Mouse (Mus musculus) cerebellum, adult 9-10 months (tissue): Measurements from ENCODE around the gene Trim12a.
"Not testable (repeated sequence)": the region's sequence is repeated elsewhere in the genome, so short reads cannot be mapped to it uniquely, and the experiment has no call there.

Experiments used
- DNase-seq: peaks from one replicate; pipeline ENCODE4 v3.0.0; 2022

The Trim12a gene

DNA sequence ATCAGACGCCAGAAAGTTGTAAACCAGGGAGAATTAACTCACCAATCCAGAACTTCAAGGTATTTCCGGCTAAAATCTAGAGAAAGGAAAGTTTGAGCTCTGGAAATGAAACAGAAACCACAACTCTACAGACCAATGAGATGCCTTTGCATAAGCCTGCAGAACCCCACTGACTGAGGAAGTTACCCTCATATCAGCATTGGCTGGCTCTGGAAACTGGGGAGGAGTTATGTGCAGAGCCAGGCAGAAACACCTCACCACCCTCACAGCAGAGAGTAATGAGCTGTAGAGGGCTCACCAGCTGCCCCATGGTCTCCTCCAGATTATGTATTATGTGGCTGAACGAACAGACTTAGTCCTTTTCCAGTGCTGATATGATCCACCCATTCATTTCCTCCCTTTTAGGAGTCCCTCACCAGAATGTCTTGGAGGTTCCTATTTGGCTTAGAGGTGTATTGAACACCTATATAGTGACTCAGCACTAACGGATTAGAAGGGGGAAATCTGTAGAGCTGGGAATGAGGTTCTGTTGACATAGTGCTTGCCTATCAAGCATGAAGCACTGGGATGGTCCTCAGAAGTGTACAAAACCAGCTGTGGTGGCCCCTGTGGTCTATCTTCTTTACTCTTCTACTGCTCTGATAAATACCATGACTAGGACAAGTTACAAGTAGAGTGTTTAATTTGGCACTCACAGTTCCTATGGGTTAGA is at the start of gene Trim12a:
TSS of gene Trim12a (minus strand) at position 98 of the 712 bp plus-strand sequence.
- not testable (repeated sequence) for DNase-seq

DNA sequence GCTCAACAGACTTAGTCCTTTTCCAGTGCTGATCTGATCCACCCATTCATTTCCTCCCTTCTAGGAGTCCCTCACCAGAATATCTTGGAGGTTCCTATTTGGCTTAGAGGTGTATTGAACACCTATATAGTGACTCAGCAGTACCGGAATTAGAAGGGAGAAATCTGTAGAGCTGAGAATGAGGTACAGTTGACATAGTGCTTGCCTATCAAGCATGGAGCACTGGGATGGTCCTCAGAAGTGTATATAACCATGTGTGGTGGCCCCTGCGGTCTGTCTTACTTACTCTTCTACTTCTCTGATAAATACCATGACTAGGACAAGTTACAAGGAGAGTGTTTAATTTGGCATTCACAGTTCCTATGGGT is 38.3 kb upstream of the Trim12a start:
- DNase-seq = no peak

DNA sequence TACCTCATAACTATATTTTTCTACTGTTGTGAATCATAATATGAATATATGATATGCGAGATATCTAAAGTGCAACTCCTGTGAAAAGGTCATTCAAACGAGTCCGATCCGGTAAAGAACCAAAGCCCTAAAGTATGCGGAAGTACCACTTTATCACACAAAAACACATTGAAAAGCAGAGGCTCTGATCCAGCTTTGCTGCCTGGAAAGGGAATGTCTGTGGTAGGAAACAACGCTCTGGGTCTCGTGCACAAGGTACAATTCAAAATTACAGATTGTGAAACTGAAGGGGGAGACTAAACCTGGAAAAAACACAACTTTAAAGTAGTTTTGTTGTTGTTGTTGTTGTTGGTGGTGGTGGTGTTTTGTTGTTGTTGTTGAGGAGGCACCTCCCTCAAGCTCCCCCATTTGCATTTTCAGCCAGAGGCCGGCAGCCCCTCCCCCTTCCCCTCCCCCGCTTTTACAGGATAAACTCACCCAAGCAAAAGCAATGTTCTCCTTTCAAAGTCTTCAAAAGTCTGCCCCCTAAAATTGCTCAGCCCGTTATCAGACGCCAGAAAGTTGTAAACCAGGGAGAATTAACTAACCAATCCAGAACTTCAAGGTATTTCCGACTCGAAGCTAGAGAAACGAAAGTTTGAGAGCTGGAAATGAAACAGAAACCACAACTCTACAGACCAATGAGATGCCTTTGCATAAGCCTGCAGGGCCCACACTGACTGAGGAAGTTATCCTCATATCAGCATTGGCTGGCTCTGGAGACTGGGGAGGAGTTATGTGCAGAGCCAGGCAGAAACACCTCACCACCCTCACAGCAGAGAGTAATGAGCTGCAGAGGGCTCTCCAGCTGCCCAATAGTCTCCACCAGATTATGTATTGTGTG is 37.7 kb upstream of the Trim12a start, which contains the start of gene Trim12c:
TSS of gene Trim12c (minus strand) at position 646 of the 883 bp plus-strand sequence.
- no peak for DNase-seq

DNA sequence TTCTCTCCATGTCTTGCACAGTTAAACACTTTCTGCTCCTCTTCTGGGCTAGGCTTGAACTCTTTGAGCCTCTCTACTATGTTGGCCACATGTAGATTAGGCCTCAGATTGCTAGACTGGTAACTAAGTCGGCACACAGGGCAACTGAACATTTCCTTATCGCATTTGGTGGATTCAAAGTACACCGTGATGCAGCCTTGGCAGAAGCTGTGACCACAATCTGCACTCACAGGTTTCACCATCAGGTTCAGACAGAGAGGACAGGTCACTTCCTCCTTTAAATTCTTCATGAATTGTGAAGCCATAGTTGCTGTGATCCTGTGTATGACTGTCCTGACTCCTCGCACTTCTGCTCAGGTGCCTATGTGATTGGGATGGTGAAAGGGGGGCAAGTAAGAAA is 32.8 kb upstream of the Trim12a start:
- not testable (repeated sequence) for DNase-seq

DNA sequence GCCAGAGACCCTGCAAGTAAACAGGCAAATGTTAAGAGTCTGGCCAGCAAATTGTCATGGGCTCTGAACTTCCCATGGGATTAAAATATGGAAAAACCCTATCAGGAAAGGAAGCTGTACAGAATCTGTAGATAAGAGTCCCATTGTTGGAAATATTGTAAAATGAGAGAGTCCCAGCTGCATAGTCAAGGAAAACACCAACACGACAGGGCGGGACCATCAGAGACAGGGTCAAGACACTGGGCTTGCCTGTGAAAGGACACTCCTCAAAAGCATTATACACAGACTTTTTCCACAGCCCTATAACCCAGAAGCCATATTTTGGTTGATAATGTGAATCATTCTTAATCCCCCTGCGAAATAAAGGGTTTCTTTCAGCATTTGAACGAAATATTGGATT is 25.5 kb upstream of the Trim12a start:
- DNase-seq = not testable (repeated sequence)

DNA sequence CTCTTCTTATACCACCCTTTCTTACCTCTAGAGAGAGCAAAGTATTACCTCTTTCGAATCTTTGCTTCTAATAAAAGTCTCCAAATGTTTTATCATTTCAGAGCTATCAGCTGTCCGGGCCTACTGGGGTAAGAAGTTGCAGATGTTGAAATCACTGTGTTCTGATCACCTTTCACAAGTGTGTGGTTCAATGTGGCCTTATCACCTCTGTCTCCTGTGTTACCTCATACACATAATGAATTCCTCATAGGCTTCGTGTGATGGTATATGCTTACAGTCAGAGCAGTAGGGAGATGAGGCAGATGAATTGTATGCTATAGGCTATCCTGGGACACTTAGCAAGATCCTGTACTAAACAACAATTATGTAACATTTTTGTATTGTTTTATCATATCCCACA is 20.3 kb upstream of the Trim12a start:
- DNase-seq = not testable (repeated sequence)

DNA sequence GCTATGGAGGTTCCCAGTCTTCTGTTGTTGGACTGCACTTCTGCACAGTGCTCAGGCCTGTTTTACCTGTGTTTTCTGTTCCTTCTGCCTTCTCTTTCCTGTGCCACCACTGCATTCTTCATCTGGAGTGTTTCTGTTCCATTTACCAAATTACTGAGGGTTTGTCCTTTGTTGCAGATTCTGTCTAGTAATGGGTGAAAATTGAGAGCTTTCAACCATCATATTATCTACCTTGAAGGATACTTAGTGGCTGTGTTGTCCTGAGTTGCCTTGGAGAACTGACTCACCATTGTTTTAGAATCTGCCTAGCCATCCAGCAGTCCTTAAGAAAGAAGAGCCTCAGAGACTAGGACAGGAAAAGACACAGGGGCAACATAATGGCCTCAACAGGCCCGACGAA is 13.9 kb upstream of the Trim12a start, which contains the start of gene Trim34b:
TSS of gene Trim34b (plus strand) at position 301 of the 400 bp plus-strand sequence.
- not testable (repeated sequence) for DNase-seq

DNA sequence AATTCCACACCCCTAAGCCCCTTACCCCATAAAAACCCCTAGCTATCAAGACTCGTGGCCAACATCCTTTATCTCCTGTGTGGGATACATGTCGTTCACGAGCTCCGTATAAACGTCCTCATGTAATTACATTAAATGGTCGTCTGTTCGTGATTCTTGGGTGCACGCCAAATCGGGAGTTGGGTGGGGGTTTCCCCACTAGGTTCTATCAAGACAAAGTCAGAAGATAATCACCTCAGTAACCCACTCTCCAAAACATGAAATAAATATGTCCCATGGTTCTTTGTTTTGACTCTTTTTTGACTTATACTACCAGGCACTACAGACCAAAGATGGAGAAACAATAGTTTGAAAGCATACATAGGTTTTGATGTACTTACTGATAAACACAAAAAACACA is 6.8 kb upstream of the Trim12a start:
- no peak for DNase-seq

DNA sequence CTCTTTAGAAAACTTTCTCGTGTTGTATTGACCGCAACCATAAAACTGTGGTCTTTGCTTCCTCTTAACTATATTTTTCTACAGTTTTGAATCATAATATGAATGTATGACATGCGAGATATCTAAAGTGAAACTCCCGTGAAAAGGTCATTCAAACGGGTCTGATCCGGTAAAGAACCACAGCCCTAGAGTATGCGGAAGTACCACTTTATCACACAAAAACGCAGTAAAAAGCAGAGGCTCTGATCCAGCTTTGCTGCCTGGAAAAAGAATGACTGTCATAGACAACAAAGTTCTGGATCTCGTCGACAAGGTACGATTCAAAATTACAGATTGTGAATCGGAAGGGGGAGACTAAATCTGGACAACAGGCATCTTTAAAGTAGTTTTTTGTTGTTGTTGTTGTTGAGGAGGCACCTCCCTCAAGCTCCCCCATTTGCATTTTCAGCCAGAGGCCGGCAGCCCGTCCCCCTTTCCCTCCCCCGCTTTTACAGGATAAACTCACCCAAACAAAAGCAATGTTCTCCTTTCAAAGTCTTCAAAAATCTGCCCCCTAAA is 391 bp downstream of the Trim12a start:
- DNase-seq = no peak

DNA sequence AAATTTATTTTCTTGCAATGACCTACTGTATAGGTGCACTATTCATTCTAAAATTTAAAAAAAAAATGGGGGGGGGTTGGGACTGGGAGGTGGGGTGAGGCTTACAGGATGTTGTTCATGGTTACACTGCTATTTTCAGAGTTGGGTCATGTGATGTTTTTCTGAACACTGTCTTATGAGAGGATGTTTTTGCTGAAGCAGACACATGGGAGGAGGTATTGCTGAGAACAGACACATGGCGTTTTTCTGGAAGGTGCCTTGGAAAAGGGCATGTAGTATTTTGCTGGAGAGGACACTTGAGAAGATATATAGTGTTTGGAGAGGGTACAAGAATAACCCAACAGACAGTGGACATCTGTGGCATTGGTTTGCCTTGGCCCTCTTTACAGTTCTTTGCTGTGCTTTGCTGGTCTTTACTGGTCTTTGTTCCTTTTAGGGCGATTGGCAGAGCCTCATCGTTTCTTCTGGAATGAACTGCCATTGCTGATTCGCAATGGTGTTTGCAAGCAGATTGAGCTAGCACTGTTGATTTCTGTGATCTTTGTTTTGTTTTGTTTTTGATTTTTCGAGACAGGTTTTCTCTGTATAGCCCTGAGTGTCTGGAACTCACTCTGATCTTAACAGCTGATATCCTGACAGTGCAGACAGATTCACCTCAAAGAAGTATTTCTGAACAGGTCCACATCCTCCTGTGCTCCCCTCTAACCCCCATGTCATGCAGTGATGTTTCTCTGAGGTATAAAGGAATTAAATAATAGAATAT is 23.4 kb downstream of the Trim12a start:
- DNase-seq = no peak

DNA sequence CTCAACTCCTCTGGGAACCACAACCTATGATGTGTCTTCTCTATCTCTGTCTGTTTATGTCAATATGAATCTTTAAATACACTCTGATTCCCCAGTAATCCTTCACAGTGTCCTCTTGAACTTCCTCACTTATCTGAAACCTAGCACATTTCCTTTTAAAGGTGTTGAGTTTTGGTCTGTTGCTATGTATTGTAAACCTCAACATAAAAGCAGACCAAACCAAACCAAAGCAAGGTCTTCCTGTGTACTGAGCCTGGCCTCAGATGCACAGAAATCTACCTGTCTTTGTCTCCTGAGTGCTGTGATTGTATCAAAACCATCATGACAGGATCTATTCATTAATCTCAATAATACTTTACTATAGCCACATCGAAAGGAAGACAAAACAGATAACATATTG is 24.6 kb downstream of the Trim12a start:
- DNase-seq = no peak

DNA sequence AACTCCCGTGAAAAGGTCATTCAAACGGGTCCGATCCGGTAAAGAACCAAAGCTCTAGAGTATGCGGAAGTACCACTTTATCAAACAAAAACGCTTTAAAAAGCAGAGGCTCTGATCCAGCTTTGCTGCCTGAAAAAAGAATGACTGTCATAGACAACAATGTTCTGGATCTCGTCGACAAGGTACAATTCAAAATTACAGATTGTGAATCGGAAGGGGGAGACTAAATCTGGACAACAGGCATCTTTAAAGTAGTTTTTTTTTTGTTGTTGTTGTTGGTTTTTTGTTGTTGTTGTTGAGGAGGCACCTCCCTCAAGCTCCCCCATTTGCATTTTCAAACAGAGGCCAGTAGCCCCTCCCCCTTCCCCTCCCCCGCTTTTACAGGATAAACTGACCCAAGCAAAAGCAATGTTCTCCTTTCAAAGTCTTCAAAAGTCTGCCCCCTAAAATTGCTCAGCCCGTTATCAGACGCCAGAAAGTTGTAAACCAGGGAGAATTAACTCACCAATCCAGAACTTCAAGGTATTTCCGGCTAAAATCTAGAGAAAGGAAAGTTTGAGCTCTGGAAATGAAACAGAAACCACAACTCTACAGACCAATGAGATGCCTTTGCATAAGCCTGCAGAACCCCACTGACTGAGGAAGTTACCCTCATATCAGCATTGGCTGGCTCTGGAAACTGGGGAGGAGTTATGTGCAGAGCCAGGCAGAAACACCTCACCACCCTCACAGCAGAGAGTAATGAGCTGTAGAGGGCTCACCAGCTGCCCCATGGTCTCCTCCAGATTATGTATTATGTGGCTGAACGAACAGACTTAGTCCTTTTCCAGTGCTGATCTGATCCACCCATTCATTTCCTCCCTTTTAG is 27.5 kb downstream of the Trim12a start, which contains the start of gene Trim5:
TSS of gene Trim5 (minus strand) at position 519 of the 868 bp plus-strand sequence.
- not testable (repeated sequence) for DNase-seq

DNA sequence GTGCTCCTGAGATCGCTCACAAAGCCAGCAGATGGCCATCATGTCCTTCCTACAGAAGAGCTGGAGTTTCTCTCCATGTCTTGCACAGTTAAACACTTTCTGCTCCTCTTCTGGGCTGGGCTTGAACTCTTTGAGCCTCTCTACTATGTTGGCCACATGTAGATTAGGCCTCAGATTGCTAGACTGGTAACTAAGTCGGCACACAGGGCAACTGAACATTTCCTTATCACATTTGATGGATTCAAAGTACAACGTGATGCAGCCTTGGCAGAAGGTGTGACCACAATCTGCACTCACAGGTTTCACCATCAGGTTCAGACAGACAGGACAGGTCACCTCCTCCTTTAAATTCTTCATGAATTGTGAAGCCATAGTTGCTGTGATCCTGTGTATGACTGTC is 35.9 kb downstream of the Trim12a start:
- DNase-seq = not testable (repeated sequence)

DNA sequence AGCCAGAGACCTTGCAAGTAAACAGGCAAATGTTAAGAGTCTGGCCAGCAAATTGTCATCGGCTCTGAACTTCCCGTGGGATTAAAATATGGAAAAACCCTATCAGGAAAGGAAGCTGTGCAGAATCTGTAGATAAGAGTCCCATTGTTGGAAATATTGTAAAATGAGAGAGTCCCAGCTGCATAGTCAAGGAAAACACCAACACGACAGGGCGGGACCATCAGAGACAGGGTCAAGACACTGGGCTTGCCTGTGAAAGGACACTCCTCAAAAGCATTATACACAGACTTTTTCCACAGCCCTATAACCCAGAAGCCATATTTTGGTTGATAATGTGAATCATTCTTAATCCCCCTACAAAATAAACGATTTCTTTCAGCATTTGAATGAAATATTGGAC is 49.9 kb downstream of the Trim12a start:
- DNase-seq = not testable (repeated sequence)

DNA sequence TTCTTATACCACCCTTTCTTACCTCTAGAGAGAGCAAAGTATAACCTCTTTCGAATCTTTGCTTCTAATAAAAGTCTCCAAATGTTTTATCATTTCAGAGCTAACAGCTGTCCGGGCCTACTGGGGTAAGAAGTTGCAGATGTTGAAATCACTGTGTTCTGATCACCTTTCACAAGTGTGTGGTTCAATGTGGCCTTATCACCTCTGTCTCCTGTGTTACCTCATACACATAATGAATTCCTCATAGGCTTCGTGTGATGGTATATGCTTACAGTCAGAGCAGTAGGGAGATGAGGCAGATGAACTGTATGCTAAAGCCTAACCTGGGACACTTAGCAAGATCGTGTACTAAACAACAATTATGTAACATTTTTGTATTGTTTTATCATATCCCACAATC is 54.9 kb downstream of the Trim12a start:
- not testable (repeated sequence) for DNase-seq
